Mouse (Mus musculus) v-Abl transformed pro-B cells (cell line): ENCODE results near the gene Sdk1.

Source experiments
- in situ Hi-C, 2 experiments: fragments of 400-800 bp; cut with MboI; formaldehyde crosslinking; loops; one replicate each; pipeline ENCODE4 v1.15.1; 2025; ENCODE audit not compliant: unreplicated experiment in 2 of 2

Gene Sdk1

DNA sequence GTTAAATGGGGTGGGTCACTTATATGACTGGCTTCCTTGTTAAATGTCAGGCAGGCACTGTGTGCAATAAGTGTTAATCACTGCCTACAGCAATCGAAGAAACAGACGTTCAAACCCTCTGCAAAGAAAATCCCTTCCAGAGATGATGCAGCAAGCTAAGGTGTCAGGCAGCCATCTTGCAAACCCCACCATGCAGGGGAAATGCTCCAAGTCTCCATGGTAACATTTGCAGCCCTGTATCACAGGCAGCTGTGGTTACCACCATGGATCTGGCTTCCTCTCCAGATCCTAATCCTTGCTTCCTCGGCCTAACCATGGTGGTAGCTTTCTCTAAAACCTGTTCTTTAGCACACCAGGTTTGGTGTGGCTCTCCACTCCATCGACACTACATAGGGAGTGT lies 507.5 kb downstream of the Sdk1 start:
- in situ Hi-C loops: no loop called here

- in situ Hi-C loops: no loop called here
Observed at GRCm38 (mm10) chr5:141754278-141754677, 513.0 kb downstream of the Sdk1 start.

DNA sequence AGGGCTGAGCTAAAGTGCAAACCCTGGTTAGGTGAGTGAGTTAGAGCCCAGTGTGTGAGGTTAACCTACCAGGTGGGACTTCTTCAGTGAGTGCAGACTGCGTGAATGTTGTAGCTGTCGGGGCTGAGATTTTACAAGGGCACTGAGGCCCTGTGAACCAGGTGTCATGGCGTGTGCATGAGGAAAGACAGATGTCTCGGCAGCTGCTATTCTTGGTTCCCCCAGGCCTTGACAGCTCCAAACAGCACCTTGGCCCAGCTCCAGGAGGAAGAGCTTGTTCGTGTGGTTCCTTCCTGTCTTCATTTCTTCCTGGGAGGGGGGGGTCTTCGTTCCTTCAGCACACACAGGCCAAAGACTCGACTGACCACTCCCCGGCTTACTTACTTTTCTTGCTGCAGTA lies 517.6 kb downstream of the Sdk1 start:
- in situ Hi-C loops: no loop called here

DNA sequence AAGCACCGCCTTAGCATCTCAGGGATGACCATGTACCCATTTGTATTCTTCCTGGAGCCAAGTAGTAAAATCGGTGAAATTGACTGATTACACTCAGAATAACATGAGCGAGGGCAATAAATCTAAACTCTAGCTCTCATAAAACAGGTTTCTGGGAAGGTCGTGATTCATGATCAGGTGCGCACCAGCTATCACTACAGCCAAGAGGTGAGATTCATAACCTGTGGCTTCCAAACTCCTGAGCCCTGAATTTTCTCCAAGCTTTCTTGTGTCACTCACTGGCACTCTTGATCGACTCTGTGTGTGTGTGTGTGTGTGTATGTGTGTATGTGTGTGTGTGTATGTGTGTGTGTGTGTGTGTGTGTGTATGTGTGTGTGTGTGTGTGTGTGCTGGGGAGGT lies 522.8 kb downstream of the Sdk1 start:
- in situ Hi-C loops: no loop called here

DNA sequence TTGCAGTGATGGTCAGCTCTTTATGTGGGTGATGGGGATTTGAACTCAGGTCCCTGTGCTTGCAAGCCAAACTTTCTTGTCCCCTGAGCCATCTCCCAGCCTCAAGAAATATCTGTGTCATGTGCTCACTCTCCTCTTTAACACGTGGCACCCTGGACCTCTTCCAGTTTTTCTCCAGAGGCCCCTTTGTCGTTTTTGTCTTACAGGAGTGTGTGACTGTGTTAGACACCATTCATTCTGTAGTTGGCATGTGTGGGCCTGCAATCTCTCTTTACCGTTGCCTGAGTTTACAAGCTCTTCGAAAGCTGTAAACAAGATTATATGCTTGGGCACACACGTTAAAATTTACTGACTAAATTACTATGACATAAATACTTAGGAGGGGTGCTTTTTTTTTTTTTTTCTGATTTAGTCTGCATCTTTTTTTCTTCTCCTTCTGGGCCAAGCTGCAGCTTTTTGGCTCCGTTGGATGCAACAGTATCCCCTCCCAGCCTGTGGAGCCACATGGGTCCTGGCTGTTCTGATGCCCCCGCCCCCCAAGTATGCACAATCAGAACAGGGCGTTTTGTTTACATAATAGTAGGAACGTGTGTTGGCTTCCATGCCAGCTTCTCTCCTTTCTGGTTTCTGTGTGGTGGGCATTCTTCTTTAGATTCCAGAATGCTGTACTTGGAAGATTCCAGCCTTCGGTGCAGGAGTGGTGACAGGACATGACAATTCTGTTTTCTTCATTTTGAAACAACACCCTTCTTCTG lies 527.6 kb downstream of the Sdk1 start:
- in situ Hi-C loops: no loop called here

- in situ Hi-C loops: no loop called here
Observed at GRCm38 (mm10) chr5:141771516-141771915, 530.2 kb downstream of the Sdk1 start.

DNA sequence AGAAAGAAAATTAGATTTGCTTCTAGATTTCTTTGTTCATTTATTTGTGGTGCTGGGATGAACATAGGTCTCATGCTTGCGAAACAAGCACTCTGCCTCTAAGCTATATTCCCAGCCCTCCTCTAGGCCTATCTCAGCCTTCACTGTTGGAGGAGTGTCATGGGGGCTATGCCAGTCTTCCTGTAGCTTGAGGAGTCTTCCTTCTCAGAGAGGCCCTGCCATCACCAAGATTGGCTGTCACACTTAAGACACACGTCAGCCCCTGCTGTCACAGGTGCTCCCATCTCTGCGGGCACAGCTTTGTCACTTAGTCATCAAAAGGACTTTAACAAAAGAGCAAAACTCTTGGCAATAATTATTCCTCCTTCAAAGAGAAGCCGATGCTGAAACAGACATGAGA lies 536.9 kb downstream of the Sdk1 start:
- in situ Hi-C loops: no loop called here

GRCm38 (mm10) chr5:141781142-141781541 lies 539.9 kb downstream of the Sdk1 start:
- in situ Hi-C loops: no loop called here

- in situ Hi-C loops: no loop called here
Observed at GRCm38 (mm10) chr5:141782330-141782729, 541.0 kb downstream of the Sdk1 start.

GRCm38 (mm10) chr5:141783516-141783915 lies 542.2 kb downstream of the Sdk1 start:
- in situ Hi-C loops: no loop called here

GRCm38 (mm10) chr5:141793926-141794325 lies 552.6 kb downstream of the Sdk1 start:
- in situ Hi-C loops: no loop called here

DNA sequence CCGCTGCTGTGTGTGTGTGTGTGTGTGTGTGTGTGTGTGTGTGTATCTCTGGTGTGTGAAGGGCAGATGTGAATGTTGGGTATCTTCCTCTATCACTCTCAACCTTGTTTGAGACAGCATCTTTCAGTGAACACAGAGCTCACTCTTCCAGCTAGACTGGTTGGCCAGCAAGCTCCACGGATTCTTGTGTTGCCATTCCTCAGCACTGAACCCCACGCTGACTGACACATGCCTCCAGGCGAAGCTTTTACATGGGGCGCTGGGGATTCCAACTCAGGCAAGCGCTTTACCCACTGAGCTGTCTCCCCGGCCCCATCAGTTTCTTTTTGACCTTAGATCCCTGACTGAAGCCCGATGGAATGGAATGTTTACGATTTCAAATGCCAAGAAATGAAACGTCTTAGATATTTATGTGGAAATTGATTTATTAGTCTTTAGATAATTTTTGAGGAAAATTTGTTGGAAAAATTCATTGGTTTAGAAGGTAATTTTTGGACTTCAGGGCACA lies 582.6 kb downstream of the Sdk1 start:
- in situ Hi-C loops: no loop called here

GRCm38 (mm10) chr5:141824739-141825379 lies 583.6 kb downstream of the Sdk1 start:
- in situ Hi-C loops: no loop called here

DNA sequence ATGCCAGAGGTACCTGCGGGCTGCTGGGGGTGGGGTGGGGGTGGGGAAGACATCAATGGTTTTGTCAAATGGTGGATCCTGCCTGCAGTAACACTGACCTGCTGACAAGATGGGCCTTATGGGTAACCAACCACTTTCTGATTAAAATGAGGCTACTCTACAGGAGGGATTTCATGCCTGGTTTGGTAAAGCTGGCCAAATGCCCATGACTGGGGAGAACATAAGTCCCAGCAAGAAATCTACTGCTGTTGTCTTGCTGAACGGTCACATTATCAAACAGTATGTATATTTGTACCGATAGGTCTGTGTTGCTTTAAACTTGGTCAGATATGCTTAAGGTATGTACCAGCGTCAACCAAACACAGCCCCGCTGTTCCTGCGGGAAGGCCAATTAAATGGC lies 594.3 kb downstream of the Sdk1 start:
- in situ Hi-C loops: no loop called here

DNA sequence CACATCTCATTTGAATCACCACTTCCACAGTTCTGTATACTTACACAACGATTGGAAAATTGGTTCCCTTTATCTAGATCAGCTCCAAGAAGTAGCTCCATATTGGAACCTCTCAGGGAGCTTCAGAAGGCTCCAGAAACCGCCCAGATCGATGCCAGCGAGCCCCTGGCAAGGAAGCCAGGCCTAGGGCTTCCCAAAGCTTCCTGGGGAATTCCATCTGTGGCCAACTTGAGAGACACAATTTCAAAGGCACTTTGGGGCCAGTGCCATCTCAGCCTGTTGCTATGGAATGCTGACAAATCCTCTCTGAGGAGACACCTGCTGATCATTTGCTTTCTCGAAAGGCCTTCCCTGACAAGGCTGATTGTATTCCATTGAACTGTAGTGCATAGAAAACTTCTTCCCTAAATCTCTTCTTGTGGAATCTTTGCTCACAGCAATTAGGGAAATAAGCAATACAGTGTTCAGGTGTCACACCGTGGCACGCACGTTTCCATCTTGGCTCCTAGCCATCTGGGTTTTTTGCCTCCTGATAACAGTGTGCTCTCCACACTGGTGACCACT lies 595.7 kb downstream of the Sdk1 start:
- in situ Hi-C loops: no loop called here

- in situ Hi-C loops: no loop called here
Observed at GRCm38 (mm10) chr5:141844701-141845100, 603.4 kb downstream of the Sdk1 start.

DNA sequence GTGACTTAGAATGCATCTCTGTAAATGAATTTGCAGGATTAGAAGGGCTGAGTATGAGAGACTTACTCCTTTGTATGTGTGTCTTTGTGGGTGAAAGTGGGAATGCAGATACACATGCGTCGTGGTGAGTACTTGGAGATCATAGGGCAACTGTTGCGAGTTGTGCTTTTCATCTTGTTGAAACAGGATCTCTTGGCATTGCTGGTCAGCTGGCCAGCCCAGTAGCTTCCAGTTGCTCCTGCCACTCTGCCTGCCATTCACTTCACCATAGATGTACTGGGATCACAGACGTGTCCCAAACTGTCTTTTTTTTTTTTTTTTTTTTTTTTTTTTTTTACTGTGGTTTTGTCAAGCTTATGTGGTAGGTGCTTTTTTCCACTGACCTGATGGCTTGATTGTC lies 606.4 kb downstream of the Sdk1 start:
- in situ Hi-C loops: no loop called here

DNA sequence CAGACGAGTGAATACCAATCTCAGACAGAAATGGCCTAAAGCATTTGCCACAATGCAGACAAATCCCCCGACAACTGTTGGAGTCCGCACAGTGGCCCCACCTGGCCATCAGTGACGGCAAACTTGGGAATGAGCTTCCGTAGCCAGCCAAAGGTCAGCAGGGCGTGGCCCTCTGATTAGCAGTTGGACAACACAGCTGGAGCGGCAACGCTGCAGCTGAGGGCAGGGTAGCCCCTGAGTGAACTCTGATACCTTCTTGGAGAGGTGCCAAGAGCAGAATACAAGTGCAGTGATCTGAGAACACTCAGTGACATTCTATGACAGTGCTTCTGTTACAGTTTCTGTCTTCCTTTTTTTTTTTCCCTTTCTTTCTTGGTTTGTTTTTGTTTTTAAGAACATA lies 610.9 kb downstream of the Sdk1 start:
- in situ Hi-C loops: no loop called here

DNA sequence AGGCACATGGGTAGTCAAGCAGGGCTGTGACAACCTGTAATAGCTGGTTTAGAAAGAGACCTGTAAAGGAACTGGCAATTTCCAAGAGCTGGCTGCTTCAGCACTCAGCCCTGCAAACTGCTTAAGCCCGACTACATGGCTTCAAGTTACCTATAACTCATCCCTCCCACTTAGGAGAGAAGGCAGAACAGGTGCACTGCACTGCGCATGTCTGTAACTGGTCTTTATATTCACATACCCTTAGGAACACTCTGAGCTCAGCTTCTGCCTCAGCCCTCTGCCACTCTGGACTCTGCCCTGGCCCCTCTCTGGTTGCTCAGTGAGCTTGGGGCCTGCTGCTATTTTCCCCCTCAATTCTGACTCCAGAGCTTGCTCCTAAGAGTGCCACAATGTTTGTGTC lies 615.2 kb downstream of the Sdk1 start:
- in situ Hi-C loops: no loop called here

DNA sequence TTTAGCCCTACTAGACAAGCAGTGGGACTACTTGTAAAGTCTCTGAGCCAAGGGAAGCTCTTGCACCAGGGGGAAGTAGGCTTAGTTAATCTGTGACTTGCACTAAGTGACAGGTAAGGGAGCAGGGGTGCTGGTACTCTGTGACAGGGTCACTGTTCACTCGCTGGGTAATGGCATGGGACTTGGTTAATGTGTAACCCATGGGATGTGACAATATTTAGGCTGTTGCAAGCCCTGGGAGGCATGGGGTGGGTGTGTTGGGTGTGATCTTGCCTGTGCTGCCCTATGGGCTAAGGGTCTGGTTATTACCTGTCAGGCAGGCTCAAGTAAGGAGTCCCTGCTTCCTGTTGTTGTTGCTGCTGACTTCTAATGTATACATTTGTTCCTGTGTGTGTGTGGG lies 616.5 kb downstream of the Sdk1 start:
- in situ Hi-C loops: no loop called here

DNA sequence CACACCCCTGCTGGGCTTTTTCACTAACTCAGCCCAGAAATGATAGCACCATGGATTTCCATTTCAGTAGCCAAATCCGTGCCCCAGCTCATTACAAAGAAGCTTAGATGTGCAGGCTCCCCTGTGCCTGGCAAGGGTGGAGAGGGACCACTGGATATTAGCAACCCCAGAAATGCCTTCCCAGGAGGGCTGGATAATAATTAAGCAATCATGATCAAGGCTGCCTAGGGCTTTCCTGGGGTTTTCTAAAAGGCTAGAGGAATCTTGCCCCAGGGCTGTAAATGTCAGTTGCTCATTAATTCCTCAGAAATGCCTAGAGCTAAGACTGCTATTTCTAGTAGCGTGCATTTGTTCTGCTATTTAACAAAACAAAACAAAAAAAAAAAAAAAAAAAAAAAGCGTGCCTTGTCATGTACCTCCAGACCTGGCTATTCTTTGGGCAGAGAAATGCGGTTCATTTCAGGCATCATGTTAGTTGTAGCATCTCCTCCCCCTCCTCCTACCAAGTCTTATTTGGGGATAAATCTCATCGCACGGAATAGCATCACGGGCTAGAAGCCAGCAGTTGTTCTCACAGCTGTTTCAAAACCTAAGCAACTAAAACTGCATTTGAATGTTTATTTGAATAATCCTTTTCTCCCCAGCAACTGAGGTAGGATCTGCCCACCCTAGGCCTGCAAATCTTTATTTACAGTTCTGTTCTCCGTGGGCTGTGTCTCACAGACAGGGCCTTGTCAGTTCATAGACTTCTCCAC lies 617.3 kb downstream of the Sdk1 start:
- in situ Hi-C loops: no loop called here
